Mouse (Mus musculus): Measurements from ENCODE around the gene Arid2. TPM values are rescaled to one million over a fixed set of nuclear protein-coding genes. Genes with fewer than 3 reads are reported as not detected.
"Not testable (repeated sequence)": the region's sequence is repeated elsewhere in the genome, so short reads cannot be mapped to it uniquely, and the experiment has no call there.

Gene Arid2
- total RNA-seq, 4 experiments from 2014 or later = 28.6 to 39.8 (median 35.4) TPM

GRCm38 (mm10) chr15:96285323-96286014 is 1.8 kb upstream of the Arid2 start:
- DNase-seq (ENCODE audit: low spot score in 2 of 2) = peak; percentile 86 to 89

- peak; percentile 92 to 94 for DNase-seq (ENCODE audit: low spot score in 2 of 2)
Observed at GRCm38 (mm10) chr15:96286015-96286934, 1.0 kb upstream of the Arid2 start.

GRCm38 (mm10) chr15:96286935-96287292 is 404 bp upstream of the Arid2 start:
- DNase-seq (ENCODE audit: low spot score in 2 of 2) = no peak

- DNase-seq (ENCODE audit: low spot score in 2 of 2) = peak; percentile 23 to 33
Observed at GRCm38 (mm10) chr15:96287976-96288835, 888 bp downstream of the Arid2 start.

- DNase-seq (ENCODE audit: low spot score in 2 of 2) = no peak
Observed at GRCm38 (mm10) chr15:96288836-96289390, 1.6 kb downstream of the Arid2 start.

DNA sequence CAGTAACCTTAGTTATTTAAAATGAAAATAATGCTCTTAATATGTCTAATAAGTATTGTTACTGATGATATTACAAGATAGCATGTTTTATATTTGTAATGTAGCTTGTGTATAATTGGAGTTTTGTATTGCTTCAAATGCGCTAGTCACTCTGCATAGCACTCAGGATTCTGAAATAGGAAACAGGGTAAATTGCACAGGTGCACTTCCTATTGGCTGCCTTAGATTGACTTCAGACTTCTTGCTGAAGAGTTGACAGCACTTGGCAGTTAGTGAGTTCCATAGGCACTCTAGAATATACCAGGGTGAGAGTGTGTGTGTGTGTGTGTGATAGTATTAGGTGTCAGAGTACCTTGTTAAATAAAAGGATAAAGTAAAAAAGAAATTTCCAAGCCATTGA is 2.7 kb downstream of the Arid2 start:
- no peak for DNase-seq (ENCODE audit: low spot score in 2 of 2)

DNA sequence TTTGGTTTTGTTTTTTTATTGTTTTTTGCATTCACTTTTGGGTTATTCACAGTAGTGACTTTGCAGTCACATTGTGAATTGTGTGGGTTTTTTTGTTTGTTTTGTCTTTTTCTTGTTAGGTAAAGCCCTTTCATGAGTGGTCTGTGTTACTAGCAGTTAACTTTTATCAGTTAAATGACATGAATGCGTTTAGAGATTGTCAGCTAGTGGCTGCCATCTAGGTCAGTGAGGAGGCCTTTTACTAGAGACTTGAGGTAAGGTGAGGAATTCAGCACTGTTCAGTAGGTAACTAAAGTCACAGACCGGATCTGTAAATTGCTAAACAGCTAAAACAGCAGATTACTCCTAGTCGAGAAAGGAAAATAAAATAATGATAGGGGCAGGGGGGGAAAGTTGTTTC is 6.1 kb downstream of the Arid2 start:
- no peak for DNase-seq (ENCODE audit: low spot score in 2 of 2)

DNA sequence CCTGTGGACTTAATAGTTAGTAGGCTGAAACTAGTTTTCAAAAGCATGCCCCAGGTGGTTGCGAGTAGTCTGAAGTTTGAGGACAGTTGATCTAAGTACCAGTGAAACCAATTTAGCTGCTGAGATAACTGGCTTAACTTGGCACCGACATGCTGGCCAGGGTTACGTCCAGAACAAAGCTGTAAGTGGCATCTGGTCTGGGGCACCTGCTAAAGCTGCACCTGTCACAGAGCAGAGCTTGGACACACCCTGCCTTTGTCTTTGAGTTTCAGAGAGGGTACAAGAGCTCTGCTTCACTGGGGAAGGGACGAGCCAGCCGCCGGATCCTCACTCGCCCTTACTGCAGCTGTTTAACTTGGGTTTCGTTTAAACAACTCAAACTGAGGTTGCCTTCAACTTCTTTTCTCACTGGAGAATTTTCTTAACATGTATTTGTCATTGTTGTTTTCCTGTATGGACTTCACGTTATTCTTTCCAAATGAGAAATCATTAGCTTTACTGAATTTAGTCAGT is 9.8 kb downstream of the Arid2 start:
- DNase-seq (ENCODE audit: low spot score in 2 of 2) = no peak

DNA sequence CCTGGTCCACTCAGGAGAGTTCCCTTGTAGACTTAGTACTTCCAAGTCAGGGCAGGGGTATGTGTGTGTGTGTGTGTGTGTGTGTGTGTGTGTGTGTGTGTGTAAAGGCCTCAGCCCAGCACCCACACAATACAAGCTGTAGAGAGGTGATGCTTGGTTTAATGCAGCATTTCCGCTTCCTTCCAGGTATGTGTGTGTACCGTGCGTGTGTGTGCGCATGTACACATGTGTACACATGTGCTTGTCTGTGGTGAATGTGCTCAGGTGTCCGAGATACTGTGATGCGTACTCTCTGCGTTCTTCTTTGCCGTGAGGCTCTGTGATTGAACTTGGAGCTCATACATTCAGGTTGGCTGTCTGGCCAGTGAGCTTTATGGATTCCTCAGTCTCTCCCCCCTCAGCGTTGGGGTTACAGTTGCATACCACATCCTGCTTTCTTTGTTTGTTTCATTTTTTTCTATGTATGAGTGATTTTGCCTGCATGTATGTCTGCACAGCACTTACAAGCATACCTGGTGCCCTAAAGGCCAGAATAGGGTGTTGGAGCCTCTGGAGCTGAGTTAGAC is 10.4 kb downstream of the Arid2 start:
- DNase-seq (ENCODE audit: low spot score in 2 of 2) = no peak

DNA sequence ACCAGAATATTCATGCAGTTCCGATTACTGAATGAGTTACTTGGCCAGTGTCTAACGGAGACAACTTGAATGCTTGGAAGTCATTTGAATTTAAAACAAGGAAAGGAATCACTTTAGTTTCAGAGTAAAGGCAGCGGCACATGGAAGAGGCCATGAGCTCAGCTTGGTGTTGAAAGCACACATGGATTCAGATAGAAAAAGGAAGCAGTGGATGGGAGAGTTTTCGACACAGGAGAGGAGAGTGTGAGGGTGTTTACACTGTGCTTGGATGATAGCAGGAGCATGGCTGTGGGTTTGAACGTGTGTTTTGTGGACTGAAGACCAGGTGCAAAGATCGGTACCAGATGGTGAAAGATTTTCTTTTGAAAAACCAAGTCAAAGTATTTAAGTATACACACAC is 22.0 kb downstream of the Arid2 start:
- DNase-seq (ENCODE audit: low spot score in 2 of 2) = no peak

DNA sequence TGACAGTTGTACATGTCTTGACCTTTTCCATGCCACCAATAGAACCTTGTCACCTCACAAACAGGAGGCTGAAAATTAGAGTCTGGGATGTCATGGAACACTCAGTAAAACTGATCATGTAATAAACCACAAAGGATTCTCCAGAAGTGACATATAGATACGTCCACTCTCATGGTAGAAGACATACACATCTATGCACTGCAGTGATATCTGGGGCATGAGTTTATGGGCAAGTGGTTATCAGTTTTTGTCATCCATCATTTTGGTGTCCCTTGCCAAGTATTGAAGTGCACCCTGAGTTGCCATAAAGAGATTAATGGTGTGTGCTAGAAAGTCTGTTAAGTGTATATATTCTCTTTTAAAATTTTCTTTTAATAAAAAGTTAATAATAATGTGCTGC is 25.6 kb downstream of the Arid2 start:
- no peak for DNase-seq (ENCODE audit: low spot score in 2 of 2)

- DNase-seq (ENCODE audit: low spot score in 2 of 2) = no peak
Observed at GRCm38 (mm10) chr15:96315664-96316063, 28.3 kb downstream of the Arid2 start.

GRCm38 (mm10) chr15:96319335-96319734 is 32.0 kb downstream of the Arid2 start:
- DNase-seq (ENCODE audit: low spot score in 2 of 2) = no peak

GRCm38 (mm10) chr15:96325726-96326328 is 38.5 kb downstream of the Arid2 start:
- DNase-seq (ENCODE audit: low spot score in 2 of 2) = no peak

DNA sequence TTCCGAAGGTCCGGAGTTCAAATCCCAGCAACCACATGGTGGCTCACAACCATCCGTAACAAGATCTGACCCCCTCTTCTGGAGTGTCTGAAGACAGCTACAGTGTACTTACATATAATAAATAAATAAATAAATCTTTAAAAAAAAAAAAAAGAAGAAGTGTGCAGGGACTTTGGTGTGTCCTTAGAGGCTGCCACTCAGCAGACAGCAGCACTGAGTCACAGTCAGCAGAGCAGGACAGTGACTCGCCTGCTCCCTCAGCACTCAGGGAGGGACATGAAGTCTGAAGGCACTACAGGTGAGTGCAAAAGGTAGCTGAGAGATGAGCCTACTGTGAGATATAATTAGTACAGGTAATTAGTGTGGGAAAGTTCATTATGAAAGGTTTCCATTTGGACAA is 41.4 kb downstream of the Arid2 start:
- DNase-seq (ENCODE audit: low spot score in 2 of 2) = not testable (repeated sequence)

GRCm38 (mm10) chr15:96330536-96330935 is 43.2 kb downstream of the Arid2 start:
- no peak for DNase-seq (ENCODE audit: low spot score in 2 of 2)

DNA sequence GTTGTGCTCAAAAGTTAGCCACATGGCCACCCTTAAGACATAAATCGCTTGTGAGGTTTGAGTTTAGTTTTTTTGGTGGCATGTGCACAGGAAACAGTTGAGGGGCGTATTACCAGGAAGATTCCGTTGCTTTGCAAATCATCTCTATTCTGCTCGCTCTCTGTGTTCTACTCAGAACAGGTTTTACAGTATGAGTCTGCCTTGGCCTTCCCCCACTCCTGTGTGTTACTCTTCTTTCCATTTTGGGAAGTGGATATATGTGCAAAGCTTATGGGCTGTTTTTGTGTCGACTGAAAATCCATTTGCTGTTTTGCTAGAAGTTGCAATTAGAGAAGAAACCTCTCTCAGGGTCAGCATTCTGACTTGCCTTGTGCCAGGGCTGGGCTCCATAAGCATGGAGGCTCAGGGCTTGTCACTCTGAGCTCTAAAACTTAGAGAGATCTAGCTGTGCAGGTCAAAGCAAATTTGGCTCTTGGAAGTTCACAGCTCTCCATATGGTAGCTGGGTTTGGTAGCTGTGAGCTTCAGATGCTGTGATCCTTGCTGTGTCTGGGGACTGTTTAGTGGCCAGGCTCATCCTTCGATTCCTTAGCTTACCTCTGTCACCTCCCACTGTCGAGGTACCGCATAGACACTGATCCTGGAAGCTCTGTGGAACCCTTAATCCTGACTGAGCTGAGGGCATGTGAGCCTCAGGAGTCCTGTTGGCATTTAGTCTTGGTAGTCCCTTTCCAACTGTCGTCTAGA is 45.3 kb downstream of the Arid2 start:
- no peak for DNase-seq (ENCODE audit: low spot score in 2 of 2)

DNA sequence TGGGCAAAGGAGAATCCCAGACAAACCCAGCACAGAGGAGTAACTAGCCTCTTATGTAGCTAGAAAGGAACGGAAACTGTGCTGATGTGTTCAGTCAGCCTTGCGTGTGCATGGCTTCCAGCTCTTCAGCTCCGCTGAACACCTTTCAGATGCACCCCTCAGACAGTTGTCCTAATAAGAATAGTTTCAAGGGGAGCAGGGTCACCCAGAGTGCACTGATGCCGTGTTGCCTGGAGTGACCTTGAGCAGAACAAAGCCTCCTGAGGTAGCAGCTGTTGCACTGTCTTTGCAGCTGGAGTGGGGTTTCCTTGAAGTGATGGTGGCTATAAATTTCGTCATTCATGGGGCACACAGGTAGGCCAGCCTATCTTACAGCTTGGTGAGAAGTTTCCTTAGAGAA is 46.0 kb downstream of the Arid2 start:
- DNase-seq (ENCODE audit: low spot score in 2 of 2) = no peak

DNA sequence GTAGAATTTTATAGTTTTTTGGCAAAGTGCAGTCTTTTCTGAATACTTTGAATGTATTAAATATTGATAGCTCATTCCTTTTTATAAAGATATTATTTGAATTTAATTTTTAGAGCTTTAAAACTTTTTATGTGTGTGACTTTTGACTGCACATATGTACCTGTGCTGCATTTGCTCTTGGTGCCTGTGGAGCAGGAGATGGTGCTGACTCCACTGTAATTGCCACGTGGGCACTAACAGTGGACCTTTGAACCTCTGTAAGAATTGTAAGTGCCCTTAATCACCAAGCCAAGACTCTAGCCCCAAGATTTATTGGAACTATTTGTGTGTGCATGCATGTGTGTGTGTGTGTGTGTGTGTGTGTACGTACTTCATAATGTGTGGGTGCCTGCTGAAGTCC is 53.6 kb downstream of the Arid2 start:
- DNase-seq (ENCODE audit: low spot score in 2 of 2) = no peak

- no peak for DNase-seq (ENCODE audit: low spot score in 2 of 2)
Observed at GRCm38 (mm10) chr15:96342097-96342496, 54.8 kb downstream of the Arid2 start.
